Mouse (Mus musculus): ENCODE data around the gene Gm17606.
"Not testable (repeated sequence)": the region's sequence is repeated elsewhere in the genome, so short reads cannot be mapped to it uniquely, and the experiment has no call there.

Gm17606 gene

DNA sequence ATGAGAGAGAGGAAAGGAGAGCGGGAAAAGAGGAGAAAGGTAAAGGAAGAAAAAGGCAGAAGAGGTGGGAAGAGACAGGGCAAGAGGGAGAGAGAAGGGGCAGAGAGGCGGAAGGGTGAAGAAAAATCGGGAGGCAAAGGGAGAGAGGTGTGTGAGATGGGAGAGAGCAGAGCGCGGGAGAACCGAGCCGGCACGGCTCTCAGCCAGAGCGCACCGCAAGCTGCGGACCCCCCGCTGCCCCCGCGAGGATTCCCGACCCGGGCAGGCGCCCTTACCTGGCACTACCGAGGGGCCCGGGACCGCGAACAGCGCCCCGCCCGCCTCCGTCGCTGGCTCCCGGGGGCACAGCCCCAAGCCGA lies at the start of gene Gm17606:
Gm17606 (plus strand) TSS at position 7 of the 359 bp plus-strand sequence.
- no peak for DNase-seq (ENCODE audit: low spot score in 2 of 2)

DNA sequence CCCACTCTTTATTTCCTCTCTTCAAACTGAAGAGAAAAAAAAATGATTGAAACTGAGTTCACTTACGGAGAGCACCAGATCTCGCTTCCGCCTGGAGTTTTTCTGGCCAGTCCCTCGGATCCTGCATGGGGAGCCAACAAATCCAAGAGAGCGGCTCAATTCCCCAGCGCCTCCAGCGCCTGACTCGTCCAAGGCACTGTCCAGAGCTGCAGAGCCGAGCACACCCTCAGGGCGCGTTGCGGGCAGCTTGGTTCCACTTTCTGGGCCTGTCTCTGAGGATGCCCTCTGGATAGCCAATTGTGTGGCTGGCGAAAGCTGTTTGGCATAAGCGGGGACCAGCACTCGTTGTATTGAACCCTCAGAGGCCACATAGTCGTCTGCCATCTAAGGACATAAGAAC lies 49.7 kb upstream of the Gm17606 start:
- DNase-seq (ENCODE audit: low spot score in 2 of 2) = no peak

DNA sequence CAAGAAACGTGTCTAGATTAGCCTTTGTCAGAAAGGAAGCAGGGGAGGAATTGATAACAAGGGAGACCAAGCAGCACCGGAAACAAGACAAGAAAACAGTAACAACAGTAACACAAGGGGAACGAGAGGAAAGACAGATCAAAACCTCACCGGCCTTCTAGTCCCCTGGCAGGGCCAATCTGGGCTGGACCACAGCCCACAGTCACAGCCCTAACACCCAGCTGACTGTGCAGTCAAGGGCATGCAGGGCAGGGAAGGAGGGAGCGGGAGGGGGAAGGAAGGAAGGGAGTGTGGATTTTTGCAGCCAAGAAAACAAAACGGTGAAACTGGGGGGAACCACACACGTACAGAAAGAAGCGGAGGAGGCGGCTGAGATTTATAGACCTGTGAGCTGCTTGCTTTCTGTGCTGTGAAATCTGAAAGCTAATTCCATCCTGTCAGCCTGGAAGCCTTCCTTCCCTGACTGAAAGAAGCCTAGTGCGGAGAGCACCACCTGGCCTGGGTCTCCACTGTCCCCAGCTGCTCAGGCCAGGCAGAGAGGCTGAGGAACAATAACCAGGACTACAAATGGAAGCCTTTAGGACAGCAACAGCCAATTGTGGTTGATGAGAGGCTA lies 48.3 kb upstream of the Gm17606 start:
- DNase-seq (ENCODE audit: low spot score in 2 of 2) = no peak

DNA sequence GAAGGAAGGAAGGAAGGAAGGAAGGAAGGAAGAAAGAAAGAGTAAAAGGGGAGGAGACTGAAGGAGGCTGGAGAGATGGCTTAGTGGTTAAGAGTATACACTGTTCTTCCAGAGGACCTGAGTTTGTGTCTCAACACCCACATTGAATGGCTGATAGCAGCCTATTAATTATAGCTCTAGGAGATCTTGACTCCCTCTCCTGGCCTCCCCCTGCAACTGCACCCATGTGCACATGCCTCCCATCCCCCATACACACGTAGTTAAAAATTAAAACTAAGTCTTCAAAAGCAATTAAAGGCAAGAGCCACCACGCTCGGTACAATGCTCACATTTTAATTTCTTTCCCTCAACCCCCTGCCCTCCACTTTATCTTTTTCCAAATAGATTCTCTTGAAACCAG lies 46.7 kb upstream of the Gm17606 start:
- no peak for DNase-seq (ENCODE audit: low spot score in 2 of 2)

DNA sequence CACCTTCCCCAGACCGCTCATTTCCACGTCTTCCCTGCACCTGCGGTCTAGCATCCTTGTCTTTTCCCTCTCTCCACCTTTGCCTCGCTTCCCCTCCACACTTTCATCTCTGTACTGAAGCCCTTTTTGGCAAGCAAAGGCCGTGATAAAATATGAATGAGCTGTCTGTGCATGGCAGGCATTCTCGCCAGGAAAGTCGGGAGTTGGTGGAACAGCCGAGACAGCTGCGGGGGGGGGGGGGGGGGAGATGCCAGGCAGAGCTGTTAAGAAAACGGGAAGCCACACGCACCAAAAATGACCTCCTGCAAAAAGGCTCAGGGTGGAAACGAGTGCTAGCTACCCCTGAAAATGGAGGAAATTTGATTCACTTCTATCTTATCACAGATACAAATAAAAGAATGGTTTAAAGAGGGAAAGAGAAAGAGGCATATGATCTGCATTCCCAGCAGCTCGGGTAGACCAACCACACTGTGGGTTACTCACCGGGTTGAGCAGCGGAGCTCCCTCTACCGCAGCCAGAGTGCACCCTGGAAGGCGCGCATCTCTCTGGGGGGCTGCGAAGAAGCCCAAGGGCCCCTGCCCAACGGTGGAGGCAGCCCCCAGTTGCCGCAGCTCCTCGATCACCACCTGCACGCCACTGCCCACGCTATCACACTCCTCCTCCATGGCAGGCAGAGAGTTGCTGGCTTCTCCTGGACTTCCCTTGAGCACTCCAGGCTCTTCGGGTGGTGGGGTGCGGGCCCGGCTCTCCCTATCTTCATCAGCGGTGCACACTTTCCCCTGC lies 45.9 kb upstream of the Gm17606 start:
- DNase-seq (ENCODE audit: low spot score in 2 of 2) = no peak

DNA sequence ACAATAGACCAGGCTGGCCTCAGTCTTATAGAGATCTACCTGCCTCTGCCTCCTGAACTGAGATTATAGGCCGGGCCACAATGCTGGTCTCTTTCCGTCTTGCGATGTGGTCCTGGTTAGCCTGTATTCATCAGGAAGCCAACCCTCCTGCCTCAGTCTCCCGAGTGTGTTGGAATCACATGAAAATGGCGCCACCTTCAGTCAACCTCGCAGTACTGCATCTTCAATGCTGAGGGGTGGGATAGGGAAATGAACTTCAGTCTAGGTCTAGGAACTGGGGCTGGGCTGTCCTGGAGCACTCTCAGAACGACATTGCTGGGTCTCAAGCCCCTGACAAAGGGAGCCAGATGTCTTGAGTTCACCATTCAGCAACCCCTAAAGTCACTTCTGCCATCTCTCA lies 43.7 kb upstream of the Gm17606 start:
- DNase-seq (ENCODE audit: low spot score in 2 of 2) = no peak

DNA sequence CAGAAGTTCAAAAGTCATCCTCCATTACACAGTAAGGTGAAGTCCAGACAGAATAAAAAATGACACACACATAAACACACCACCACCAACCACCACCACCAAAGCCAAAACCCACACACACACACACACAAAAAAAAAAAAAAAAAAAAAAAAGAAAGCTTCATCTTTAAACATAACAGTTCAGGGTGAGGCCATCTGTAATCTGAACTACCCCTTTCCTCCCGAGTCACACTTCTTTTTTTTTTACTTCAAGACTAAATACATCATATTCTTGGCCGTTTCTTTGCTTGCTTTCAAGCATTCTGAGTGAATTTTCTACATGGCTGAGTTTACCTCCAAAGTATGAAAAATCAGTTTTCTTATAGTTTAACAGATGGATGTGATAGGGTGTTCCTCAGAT lies 39.2 kb upstream of the Gm17606 start:
- no peak for DNase-seq (ENCODE audit: low spot score in 2 of 2)

DNA sequence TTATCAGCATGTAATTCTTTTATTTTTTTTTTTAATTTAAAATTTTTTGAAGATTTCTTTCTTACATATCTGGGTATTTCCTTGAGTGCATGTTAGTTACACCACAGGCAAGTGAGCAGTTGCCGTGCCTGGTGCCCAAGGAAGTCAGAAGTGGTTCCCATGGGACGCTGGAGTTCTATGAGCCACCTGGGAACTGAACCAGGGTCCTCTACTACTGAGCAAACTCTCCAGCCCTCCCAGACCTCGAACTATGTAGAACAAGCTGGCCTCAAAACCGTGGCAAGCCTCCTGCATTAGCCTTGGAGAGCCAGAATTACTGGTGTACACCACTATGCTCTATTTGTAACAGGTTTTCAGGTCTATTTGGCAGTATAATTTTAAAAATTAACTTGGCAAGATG lies 38.1 kb upstream of the Gm17606 start:
- no peak for DNase-seq (ENCODE audit: low spot score in 2 of 2)

DNA sequence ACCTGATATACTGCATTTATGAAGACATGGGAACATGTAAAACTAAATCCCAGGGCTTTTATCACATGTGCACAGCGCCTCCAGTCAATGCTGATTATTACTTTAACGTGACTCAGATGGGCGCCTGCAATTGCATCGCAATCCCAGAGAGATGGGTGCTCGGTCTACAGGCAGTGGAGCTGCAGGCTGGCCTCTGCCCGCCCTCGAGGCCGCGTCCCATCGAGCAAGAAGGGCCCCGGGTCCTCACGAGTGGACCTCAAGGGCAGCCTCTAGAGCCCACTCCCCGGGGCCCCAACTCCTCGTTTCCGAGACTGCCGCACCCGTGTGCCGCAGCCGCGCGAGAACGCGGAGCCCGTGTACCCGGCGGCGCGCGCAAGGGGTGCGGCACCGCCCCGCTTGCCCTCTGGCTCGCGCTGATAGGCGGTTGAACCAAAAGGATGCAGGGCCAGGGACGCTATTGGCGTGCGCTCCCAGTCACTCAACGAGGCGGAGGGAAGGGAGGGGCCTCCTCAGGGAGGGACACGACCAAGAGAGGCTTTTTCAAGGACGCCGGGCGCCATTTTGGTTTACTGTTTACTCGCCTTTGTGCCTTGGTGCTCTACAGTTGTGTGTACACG lies 37.6 kb upstream of the Gm17606 start:
- DNase-seq (ENCODE audit: low spot score in 2 of 2) = peak; percentile 92 to 95

DNA sequence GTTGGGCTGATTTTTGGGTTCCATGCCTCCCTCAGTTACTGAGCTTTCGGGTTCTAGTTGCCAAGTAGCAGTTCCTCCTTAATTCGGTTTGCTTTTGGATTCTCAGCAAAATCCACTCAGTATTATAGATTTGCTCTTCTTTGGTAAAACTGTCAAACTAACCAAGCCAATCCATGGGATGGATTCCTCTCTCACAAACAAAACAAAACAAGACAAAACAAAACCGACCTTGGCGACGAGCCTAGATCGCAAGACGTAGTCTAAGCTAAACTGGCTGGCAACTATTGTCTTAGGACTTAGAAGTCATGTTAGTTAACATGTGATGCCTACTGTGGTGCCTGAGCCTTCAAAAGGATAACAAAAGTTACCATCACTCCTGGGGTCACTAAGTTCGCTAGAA lies 37.1 kb upstream of the Gm17606 start:
- no peak for DNase-seq (ENCODE audit: low spot score in 2 of 2)

DNA sequence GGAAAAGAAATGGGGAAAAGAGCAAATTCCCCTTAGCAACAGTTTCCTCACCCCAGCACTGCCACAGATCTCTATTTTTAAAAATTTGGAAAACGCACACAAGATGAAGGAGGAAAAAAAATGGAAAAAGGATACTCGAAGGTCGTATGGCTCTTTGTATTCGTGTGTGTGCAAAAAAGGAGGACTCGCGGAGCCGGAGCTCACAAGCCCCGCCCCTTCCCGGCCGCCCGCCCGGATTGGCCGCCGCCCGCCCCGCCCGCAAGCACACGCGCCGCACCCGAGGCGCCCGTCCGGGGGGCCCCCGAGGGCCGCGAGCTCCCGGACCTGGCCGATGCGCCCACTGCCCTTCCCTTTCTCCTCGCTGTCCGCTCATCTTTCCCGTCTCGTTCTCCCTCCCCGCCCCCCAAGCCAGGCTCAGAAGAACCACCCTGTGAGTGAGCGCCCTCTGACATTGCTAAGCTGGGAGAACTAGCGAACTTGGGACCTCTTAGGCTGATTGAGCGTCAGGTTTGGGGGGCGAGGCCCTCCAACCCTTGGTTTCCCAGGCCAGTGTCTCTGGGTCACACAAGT lies 34.9 kb upstream of the Gm17606 start, which contains the start of gene 4931414P19Rik:
4931414P19Rik (minus strand) TSS at position 242 of the 570 bp plus-strand sequence.
- peak; percentile 49 to 66 for DNase-seq (ENCODE audit: low spot score in 2 of 2)

DNA sequence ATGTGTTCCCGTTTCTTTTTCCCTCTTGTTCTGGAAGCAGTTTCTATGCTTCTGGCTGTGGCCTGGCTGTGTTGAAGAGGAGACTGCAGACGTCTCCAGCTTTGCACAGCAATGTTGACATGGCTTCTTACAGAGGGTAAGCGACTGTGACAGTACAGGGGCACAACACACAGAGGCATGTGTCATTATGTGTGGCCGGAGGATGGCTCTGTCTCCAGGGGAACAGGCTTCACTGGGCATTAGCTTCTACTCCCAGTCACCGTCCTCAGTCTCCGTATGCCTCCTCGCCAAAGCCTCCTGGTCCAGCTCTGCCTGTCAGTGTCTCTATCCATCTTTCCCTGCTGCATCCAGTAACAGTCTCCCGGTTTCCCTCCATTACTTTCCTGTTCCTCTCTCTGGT lies 33.5 kb upstream of the Gm17606 start:
- DNase-seq (ENCODE audit: low spot score in 2 of 2) = no peak

DNA sequence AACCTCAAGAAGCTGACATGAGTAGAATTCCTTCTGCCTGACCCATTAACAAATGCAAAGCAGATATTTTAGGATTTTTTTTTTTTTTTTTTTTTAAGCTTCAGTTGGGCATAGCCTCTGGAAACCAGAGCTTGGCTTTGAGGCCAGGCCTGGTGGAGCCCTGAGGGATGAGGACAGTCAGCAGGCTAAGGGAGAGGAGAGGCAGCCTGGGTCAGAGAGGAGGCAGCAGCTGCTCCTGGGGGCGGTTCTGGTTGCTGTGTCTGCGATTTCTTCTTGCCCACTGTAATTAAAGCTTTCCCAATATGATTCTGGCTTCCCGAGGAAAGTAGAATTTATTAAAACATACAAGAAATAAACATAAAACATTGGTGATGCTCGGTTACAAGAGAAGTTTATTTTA lies 31.5 kb upstream of the Gm17606 start:
- DNase-seq (ENCODE audit: low spot score in 2 of 2) = no peak

DNA sequence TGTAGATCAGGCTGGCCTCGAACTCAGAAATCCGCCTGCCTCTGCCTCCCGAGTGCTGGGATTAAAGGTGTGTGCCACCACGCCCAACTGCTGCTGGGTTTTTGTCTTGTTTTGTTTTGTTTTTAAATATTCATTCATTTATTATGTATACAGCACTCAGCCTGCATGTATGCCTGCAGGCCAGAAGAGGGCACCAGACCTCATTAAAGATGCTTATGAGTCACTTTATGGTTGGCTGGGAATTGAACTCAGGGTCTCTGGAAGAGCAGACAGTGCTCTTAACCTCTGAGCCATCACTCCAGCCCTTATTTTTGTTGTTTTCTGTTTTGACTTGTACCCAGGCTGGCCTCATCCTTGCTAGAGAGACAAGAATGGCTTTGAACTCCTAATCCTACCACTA lies 30.8 kb upstream of the Gm17606 start:
- peak in 1 of 2 experiments; percentile 48 for DNase-seq (ENCODE audit: low spot score in 2 of 2)

DNA sequence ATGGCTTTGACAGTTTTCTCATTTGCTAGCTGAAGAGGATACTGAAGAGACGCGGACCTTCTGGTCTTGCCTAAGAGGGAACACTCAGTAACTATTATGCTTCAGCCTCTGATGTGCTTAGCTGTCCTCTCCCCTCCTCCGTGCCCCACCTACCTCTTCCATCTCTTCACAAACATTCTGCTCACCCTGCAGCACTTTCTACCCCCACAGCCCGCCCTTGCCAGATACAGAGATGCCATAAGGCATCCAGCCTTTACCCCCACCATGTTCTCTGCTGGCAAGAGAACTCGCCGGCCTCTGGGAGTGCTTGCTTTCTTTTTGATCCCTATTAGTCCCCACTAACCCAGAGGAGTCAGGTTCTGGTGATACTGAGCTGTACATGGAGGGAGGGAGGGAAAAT lies 30.1 kb upstream of the Gm17606 start:
- DNase-seq (ENCODE audit: low spot score in 2 of 2) = no peak

DNA sequence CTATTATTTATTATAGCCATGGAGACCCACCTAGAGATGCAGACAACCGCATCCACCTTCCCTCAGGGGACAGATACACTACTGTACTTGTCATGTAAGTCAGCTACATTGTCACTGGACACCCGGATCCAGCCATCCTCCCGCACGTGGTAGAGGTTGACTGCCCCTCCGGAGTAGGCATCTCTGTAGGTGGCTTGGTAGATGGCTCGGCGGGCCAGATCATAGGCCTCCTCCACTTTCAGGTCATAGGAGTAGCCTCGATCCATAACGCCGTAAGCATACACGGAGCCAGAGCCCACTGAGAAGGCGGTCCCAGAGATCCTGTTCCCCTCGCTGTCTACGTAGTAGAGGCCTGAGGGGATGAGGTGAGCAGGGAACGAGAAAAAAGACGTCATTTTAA lies 26.6 kb upstream of the Gm17606 start:
- DNase-seq (ENCODE audit: low spot score in 2 of 2) = not testable (repeated sequence)

DNA sequence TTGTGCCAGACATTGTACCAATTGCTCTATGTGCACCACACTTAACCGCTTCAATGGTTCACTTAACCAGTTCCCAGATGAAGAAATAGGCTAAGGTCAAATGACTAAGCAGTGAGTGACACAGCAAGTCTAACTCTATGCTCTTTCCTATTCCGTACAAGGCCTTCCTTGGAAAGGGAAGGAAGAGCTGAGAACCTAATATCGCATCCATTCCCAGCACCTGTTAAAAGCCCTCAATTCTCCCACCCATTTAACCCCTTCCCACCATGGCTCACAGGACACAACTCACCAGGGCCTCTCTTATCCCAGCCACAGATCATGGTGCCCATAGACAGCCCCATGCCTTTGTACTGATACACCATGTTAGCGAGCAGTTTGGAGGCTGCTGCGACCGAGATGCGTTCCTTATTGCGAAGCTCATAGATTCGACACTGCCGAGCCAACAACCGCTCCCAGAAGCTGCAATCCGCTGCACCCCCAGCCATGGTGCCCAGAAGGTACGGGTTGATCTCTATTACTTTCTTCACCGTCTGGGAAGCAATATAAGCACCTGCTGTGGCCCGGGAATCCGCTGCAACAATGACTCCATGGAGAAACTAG lies 24.4 kb upstream of the Gm17606 start:
- no peak for DNase-seq (ENCODE audit: low spot score in 2 of 2)

DNA sequence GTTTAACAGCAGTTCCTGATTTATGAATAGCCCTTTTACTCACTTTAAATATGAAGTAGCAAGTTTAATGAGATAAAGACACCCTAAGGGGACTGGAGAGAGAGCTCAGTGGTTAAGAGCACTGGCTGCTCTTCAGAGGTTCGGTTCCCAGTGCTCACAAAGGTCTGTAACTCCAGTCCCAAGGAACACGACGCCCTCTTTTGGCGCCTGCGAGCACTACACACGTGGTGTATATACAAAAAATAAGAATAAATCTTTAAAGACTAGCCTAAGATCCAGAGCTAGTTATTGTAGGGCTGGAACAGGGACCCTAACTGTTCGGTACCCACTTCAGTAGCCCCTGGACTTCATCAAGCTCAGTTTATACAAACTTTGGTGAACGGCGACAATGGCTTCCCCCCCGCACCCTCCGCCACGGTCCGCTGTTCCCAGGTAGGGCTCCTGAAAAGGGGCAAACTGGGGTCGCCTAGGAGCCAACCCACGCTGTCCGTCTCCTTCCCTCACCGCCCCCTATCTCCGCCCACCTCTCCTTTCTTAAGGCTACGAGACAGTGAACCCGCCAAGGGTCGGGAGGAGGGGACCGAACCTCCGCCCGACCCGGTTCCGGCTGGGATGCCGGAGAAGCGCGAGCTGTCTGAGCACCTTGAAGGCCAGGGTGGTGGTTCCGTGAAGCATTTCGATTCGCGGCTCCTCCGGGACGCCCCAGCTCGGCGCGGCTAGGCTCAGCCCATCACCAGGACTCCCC lies 23.4 kb upstream of the Gm17606 start:
- DNase-seq (ENCODE audit: low spot score in 2 of 2) = no peak

DNA sequence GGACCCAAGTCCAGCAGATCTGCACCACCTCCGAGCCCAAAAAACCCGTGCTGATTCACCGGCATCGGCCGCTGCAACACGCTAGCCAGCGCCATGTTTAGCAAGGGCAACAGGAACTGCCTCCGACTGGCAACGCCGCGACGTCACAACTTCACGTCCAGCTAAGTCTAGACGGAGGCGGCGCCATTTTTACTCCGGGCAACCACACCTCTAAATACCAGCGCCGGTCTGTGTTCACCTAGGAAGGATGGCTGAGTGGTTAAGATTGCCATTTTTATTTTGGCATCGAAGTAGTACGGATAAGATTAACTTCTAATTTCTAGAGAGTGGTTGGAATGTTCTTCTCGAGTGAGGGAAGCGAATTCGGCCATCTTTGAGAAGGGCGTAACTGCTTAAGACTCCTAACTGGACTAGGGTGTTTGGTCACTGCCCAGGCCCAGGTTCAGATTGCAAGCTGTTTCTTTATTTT lies 22.8 kb upstream of the Gm17606 start, which contains the start of gene Psmb5:
Psmb5 (minus strand) TSS at position 126 of the 469 bp plus-strand sequence.
- DNase-seq (ENCODE audit: low spot score in 2 of 2) = peak; percentile 87 to 88

DNA sequence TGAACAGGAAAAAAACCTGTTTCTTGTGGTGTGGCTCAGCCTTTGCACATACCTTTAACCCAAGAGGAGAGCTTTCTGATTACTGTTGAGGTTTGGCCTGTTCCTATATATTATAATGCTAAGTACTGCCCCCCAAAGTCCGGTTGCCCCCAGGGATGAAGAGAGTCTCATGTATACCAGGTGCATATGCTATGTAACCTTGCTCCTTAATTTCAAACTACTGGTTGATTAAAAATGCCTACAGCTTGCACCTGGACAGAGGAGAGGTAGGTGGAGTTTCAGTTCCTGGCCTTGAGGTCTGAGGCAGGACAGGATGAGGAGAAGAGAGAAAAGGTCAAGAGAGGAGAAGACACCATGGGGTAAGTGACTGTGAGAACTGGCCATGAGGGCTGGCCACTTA lies 19.6 kb upstream of the Gm17606 start, which contains the start of gene Psmb11:
Psmb11 (plus strand) TSS at position 301 of the 400 bp plus-strand sequence.
- no peak for DNase-seq (ENCODE audit: low spot score in 2 of 2)

DNA sequence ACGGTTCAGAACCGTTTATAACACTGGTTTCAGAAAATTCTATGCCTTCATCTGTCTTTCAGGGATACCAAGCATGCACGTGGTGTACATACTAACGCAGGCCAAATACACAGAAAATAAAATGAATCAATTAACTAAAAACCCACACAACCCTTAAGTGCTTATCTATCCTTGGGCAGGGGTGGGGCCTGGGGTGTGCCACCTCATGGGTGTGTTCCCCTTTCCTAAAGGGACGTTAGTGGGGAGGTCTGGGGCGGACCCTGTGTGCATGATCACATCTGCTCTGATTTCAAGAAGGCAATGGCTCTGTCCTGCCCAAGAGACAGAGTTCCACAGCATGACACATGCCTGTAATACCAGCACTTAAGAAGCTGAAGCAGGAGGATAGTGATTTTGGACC lies 17.4 kb upstream of the Gm17606 start:
- no peak for DNase-seq (ENCODE audit: low spot score in 2 of 2)
